Mouse (Mus musculus) stomach, postnatal 0 days (tissue): ENCODE measurements around the gene Lrrc46.

Source experiments
- CTCF ChIP-seq: IDR thresholded peaks from 2 replicates; pipeline ENCODE4 v1.5.1; 2016; ENCODE audit warnings: antibody characterized with exemption, low read depth, mild to moderate bottlenecking, moderate library complexity
- EP300 ChIP-seq: optimal IDR thresholded peaks from 2 replicates; pipeline ENCODE3; 2016; ENCODE audit warnings: antibody characterized with exemption

DNA sequence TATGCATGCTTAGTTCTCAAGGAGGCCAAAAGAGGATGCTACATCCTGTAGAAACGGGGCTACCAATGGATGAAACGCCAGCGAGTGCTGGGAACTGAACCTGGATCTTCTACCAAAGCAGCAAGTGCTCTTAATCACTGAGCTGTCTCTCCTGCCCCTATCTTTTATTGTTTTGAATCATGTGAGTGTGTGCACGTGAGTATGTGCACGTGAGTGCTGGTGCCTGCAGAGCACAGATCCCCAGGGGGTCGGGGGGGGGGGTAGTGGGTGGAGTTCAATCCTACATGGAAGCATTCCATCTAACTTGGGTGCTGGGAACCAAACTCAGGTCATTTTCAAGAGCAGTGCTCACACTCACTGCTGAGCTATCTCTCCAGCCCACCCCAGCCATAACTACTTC is 45.2 kb upstream of the Lrrc46 start:
- TF ChIP-seq CTCF (no peak), EP300 (no peak)
